Mouse (Mus musculus) kidney, adult 8-10 months (tissue): ENCODE data around the gene Epn2.

Experiments
- DNase-seq, 2 experiments: peaks; one replicate each; pipeline ENCODE4 v3.0.0; 2022

The Epn2 gene

GRCm38 (mm10) chr11:61487401-61487800 is 92.1 kb downstream of the Epn2 start:
- DNase-seq = no peak

DNA sequence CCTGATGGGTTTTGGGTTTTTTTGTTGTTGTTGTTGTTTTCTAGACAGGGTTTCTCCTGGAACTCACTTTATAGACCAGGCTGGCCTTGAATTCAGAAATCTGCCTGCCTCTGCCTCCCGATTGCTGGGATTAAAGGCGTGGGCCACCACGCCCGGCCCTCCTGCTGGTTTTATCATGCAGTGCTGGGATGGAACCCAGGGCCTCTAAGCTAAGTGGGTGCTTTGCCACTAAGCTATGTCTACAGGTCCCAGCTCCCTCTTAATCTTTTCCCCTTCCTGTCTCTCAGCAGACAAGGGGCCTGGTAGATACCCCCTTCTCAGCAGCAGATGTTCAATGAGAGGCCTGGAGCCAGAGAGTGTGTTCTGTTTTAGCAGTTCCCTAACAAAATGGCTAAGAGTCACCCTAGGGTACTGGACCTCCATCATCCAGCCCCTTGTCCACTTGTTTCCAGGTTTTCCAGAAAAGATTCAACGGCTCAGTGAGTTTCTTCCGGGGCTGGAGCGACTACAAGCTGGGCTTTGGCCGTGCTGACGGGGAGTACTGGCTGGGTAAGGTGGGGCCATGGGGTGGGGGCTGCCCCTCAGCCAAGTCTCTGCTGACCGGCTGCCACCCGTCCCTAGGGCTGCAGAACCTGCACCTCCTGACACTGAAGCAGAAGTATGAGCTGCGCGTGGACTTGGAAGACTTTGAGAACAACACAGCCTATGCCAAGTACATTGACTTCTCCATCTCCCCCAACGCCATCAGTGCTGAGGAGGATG is 92.8 kb downstream of the Epn2 start:
- DNase-seq = no peak

- DNase-seq = no peak
Observed at GRCm38 (mm10) chr11:61485541-61486457, 93.7 kb downstream of the Epn2 start.

- no peak for DNase-seq
Observed at GRCm38 (mm10) chr11:61484613-61485540, 94.6 kb downstream of the Epn2 start, which contains the start of gene Mfap4. TSS of gene Mfap4 (plus strand) at chr11:61485431.

DNA sequence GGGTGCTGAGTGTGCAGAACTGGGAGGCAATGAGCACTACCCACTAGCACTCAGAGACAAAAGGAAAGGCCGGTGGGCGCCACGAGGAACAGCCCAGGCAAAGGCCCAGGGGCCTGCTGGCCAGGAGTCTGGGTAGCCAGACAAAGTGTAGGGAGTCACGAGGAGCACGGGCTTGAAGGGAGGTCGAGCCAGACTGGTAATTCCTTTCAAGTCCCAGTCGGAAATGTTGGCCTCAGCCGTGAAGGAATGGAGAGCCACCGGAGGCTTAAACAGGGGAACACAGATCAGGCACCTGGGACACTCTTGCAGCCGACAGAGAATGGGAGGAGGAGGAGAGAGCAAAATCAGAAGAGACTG is 95.3 kb downstream of the Epn2 start:
- no peak for DNase-seq

DNA sequence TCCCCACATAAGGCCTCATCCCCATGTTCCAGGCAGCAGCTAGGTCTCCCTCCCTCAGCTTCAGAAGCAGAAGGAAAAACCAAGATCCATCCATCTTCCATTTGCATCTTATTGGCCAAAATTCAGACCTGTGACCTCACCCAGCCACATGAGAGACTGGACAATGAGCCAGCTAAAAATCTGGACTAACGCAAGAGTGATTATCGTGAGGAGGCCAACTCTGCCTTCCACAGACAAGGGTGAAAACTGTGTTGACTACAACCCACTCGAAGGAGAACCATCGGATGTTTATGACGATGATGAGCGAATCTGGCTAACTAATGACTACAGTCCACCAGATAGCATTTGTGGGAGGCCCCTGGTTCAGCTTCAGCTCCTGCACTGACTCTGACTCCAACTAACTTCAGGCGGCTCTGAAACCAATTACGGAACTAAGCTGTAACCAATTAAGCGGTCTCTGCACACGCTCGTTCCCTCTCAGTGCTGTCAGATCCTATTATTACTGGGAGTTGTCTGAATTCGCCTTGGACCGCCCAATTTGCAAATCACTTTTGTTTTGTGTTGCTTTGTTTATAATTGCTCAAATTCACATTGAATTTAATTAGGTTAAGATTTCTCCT is 96.2 kb downstream of the Epn2 start:
- no peak for DNase-seq

DNA sequence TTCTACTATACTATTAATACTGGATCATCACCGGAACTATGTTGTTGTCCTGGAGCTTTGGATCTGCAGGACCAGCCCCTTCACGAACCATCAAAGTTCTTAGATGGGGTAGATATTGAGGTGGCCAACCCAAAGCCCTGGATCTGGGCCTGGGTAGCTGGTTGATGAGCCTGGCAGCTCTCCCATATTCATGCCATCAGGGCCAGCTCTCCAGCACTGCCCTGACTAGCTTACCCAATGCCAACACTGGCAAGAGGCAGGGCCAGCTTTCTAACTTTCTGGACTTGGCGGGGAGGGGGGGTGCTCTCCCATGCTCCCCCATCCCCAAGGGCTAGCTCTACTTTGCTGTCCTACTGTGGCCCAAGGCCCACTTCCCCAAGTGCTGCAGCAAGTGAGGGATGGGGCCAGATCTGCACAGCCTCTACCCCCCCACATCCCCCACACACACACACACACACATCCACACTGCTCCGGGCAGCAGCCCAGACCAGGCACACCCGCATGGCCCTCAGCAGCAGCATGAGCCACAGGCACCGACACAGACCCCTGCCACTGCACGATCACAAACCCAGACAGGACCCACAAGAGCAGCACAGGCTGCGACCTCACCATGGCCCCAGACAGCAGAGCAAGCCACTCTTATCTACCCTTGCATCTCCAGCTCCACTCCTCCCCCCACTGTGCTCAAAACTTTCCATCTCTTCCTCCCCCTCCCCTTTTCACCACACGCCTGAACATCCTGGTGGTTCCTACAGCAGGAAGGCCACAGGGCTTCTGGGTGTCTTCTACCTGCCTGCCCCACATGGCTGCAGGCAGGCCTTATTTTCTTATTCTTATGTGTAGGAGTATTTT is 98.0 kb downstream of the Epn2 start:
- no peak for DNase-seq

DNA sequence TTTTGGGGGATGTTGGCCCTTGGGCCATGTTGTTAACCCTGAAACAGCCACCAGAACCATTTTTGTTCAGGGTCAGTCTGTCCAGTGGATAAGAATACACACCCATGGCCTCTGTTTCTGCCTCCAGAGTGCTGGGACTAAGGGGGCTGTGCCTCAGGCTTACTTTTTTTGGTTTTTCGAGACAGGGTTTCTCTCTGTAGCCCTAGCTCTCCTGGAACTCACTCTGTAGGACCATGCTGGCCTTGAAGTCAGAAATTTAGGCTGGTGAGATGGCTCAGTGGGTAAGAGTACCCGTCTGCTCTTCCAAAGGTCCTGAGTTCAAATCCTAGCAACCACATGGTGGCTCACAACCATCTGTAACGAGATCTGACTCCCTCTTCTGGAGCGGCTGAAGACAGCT is 100.7 kb downstream of the Epn2 start:
- no peak for DNase-seq

DNA sequence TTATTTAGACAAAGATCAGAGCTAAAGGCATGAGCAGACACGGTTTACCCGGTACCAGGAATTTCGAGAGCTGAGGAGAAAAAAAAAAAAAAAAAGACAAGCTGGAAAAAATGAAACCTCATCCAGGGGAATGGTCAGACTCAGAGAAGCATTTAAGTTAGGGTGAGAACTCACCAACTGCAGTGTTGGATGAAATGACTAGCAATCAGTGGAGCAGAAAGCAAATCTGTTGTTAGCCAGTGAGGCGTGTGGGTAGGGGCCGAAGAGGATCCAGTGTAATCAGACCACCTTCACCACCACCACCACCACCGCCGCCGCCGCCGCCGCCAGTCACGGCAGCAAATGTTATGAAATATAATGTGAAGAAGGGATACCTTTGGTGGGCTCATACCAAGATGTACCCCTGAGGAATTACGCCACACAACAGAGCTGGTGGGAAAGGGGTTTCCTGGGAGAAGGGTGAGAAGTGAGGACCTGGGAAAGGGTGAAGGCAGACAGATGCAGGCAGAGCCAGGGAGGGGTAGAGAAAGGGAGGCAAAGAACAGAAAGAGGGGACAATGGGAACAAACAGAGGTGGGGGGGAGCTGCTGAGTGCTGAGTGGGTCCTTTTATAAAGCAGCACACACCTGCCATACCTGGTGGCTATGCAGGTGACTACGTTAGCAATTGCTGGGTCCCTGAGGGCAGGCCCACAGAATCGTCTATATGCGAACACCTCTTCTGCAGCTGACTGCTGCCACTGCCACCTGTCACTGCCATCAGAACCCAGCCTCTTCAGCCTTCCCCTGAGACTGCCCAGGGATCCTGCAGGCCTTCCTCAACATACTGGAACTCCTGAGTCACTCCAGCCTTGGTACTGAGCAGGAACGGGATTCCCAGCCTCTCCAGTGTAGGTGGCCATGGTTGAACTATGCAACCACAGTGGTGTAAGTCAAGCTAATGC is 101.7 kb downstream of the Epn2 start:
- DNase-seq = no peak

DNA sequence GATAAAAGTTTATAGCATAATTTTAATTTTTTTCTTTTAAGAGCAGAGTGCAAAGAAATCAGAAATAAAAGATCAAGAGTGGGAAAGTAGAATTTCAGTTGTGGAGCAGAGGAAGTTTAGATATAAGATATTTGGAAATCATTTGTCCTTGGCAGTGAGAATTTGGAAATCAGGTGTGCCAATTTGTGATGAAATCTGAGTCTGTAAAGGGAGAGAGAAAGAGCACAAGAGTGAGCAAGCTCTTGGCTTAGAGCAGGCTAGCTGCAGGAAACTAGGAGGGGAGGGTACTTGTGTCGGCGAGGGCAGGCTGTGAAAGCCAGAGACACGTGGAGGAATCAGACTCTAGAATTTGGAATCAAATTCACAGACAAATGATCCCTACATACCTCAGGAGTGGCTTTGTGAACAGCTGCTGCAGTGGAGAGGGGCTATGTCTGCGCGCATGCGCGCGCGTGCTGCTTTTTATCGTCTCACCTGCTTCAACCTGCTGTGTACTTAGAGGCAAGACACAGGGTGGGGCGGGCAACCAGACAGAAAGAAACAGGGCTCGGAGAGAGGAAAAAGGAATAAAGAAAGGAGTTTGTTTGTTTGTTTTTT is 102.6 kb downstream of the Epn2 start:
- peak; percentile 35 to 40 for DNase-seq

DNA sequence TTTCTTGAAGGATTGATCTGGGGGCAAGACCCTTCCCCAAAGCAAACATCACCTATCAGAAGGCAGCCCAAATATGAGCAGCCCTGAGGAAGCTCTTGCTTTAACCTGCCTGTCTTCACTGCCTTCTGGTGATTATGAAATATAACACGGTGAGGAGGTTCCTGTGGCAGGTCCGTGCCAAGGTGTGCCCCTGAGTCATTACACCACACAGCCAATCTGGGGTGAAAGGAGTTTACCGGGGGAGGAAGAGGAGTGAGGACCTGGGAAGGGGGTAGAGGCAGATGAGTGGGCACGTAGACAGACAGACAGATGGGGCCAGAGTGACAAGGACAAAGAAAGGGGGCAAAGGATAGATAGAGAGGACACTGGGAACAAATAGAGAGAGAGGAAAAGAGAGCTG is 105.9 kb downstream of the Epn2 start:
- no peak for DNase-seq

DNA sequence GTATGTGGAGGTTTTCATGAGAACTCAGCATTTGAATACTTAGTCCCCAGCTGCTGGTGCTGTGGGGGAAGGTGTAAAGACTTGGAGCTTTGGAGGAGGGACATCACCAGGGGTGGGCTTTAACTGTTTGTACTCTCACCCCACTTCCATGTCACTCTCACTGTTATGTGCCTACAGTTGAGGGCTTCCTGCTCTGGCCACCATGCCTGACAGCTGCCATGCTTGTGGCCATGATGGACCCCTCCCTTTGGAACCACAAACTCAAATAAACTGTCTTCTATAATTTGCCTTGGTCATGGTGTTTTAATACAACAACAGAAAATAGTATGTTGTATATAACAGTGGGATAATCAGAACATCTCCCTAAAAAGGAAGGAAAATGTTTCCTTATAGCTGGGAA is 108.6 kb downstream of the Epn2 start:
- no peak for DNase-seq

- no peak for DNase-seq
Observed at GRCm38 (mm10) chr11:61469317-61469917, 110.1 kb downstream of the Epn2 start.

DNA sequence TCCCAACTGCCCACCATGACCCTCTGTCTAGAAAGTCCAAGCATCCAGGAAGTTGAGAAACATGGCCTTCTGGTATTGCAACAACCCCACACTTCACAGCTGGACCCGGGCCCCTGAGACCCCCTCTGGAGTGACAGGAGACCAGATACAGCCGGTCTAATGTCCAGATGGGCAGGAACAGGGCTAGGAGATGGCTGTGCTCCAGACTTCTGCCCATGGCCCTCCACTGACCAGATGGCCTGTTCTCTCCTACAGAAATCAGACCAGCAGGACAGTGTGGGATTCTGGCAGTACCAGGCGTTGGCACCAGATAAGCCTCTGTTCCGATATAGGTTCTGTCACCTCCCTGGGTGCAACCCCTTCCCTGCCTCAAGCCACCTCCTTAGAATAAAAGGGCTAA is 111.0 kb downstream of the Epn2 start:
- DNase-seq = no peak
